Mouse (Mus musculus) adrenal gland, adult 18-20 months (tissue): ENCODE data around the gene Klhl28. TPM values are rescaled to one million over a fixed set of nuclear protein-coding genes. Genes with fewer than 3 reads are reported as not detected.

Experiments used
- total RNA-seq, 2 experiments: library from RNA; stranded (reverse); gene quantifications; 1 replicate in 1 of 2; 2 replicates in 1 of 2; pipeline ENCODE4 v1.2.3; 2021

Gene Klhl28
- total RNA-seq, 2 experiments from 2014 or later: 12.3 to 12.8 TPM

Other genes with a start within 250 kb of the Klhl28 start
- gene Gm527, start 47.6 kb downstream of the Klhl28 start, total RNA-seq: 1 to 10 TPM; 4.5 to 5.1 TPM
- gene Togaram1, start 270 bp upstream of the Klhl28 start, total RNA-seq: 10 to 100 TPM; 28.6 to 39.0 TPM
- gene Prpf39, start 70.8 kb upstream of the Klhl28 start, total RNA-seq: 10 to 100 TPM; 31.9 to 34.4 TPM
- 100 to 1,000 TPM in 1 of 2 experiments, 10 to 100 TPM in 1; 92.5 to 113 TPM for gene Fkbp3, start 108.5 kb upstream of the Klhl28 start, total RNA-seq
- 10 to 100 TPM in 1 of 2 experiments, 1 to 10 TPM in 1; 6.6 to 11.1 TPM for gene Fancm, start 110.1 kb upstream of the Klhl28 start, total RNA-seq
- gene Mis18bp1, start 207.1 kb upstream of the Klhl28 start, total RNA-seq: under 1 TPM; 0.36 to 0.42 TPM